In genomic region chr1:152096045-152096444, GRCm38 (mm10) we compare ENCODE assay signal across 32 mouse cellular contexts.
"Had no signal": no experiment of that assay in that cellular context is flagged by ENCODE, and none has a peak within 500 bp of the region (broad histone marks: within the 10 kb centered on the region; RNA-seq: fewer than 3 reads in every experiment).

No protein-coding gene starts in this region.

- H3K4me2 ChIP-seq: limb, embryonic 12.5 days; limb, embryonic 13.5 days; limb, embryonic 15.5 days; liver, embryonic 11.5 days; liver, embryonic 12.5 days; liver, embryonic 13.5 days; liver, embryonic 15.5 days; lung, embryonic 14.5 days; lung, embryonic 15.5 days; midbrain, embryonic 11.5 days; midbrain, embryonic 12.5 days; midbrain, embryonic 13.5 days; midbrain, embryonic 15.5 days; neural tube, embryonic 12.5 days had no signal

- H3K9ac ChIP-seq: limb, embryonic 12.5 days; limb, embryonic 13.5 days; limb, embryonic 15.5 days; liver, embryonic 12.5 days; liver, embryonic 13.5 days; liver, embryonic 14.5 days; liver, embryonic 15.5 days; liver, postnatal 0 days; lung, embryonic 14.5 days; lung, embryonic 15.5 days; midbrain, embryonic 12.5 days; midbrain, embryonic 13.5 days; midbrain, embryonic 15.5 days; neural tube, embryonic 12.5 days had no signal

- H3K4me1 ChIP-seq: liver, embryonic 15.5 days; neural tube, embryonic 12.5 days had no signal

- H3K9me3 ChIP-seq: limb, embryonic 10.5 days; limb, embryonic 12.5 days; limb, embryonic 13.5 days; limb, embryonic 15.5 days; liver, embryonic 12.5 days; liver, embryonic 13.5 days; liver, embryonic 15.5 days; lung, embryonic 15.5 days; megakaryocyte, embryonic 14.5 days; midbrain, embryonic 10.5 days; midbrain, embryonic 12.5 days; midbrain, embryonic 13.5 days; midbrain, embryonic 15.5 days; neural tube, embryonic 12.5 days had no signal

- H3K27me3 ChIP-seq: limb, embryonic 13.5 days; limb, embryonic 15.5 days; lung, embryonic 15.5 days; midbrain, embryonic 12.5 days; midbrain, embryonic 13.5 days; midbrain, embryonic 15.5 days; neural tube, embryonic 12.5 days had no signal

- ATAC-seq: liver, embryonic 12.5 days; liver, postnatal 0 days; lung, postnatal 0 days; midbrain, embryonic 13.5 days; midbrain, embryonic 15.5 days; midbrain, embryonic 16.5 days had no signal

- H3K4me3 ChIP-seq: limb, embryonic 10.5 days; limb, embryonic 12.5 days; limb, embryonic 13.5 days; limb, embryonic 15.5 days; liver, embryonic 12.5 days; liver, embryonic 13.5 days; liver, embryonic 15.5 days; lung, embryonic 15.5 days; megakaryocyte, embryonic 14.5 days; midbrain, embryonic 10.5 days; midbrain, embryonic 12.5 days; midbrain, embryonic 13.5 days; midbrain, embryonic 15.5 days; myocyte; neural tube, embryonic 12.5 days had no signal

- H3K36me3 ChIP-seq: limb, embryonic 10.5 days; limb, embryonic 12.5 days; limb, embryonic 13.5 days; limb, embryonic 15.5 days; liver, embryonic 12.5 days; liver, embryonic 13.5 days; liver, embryonic 15.5 days; lung, embryonic 15.5 days; midbrain, embryonic 10.5 days; midbrain, embryonic 12.5 days; midbrain, embryonic 13.5 days; midbrain, embryonic 15.5 days; neural tube, embryonic 12.5 days had no signal

- DNase-seq: left cerebral cortex, postnatal 4 days; liver; liver, embryonic 13.5 days; liver, postnatal 0 days; lung, adult 18-20 months; lung, adult 2 months; lung, embryonic 14.5 days; lung, postnatal 10 days; lung, postnatal 14 days; lung, postnatal 36 days; lung, postnatal 4 days; midbrain, embryonic 14.5 days had no signal

- H3K27ac ChIP-seq: limb, embryonic 10.5 days; limb, embryonic 12.5 days; limb, embryonic 13.5 days; limb, embryonic 15.5 days; liver, embryonic 12.5 days; liver, embryonic 13.5 days; liver, embryonic 14.5 days; liver, embryonic 15.5 days; lung, embryonic 15.5 days; macrophage; midbrain, embryonic 10.5 days; midbrain, embryonic 12.5 days; midbrain, embryonic 13.5 days; midbrain, embryonic 15.5 days; neural tube, embryonic 12.5 days had no signal
